Mouse (Mus musculus): ENCODE data around the gene Ercc6l2.

Gene Ercc6l2

GRCm38 (mm10) chr13:63814746-63815681 is at the start of gene Ercc6l2:
Gene Ercc6l2, plus strand, starts transcription at chr13:63815240.
- peak; percentile 100 for DNase-seq (ENCODE audit: low read depth, low spot score)

GRCm38 (mm10) chr13:63766065-63766464 is 49.0 kb upstream of the Ercc6l2 start:
- DNase-seq (ENCODE audit: low read depth, low spot score) = no peak

DNA sequence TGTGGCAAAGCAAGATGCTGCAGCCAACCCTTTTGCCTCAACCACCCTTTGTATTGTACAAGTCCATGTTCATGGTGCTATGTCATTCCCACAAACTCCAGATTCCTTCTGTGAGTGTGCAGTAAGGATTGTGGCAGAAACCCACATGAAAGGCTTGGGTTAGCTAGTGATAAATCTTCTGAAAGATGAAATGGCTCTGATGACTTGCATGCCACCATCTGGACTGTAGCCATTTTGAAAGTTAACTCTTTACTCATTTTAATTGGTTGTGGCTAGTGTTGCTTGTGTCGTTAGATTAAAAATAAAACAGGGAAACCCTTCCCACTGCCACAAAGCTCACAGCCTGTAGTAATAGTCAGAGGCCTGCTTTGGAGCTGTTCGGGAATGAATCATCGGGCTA is 44.0 kb upstream of the Ercc6l2 start:
- no peak for DNase-seq (ENCODE audit: low read depth, low spot score)

GRCm38 (mm10) chr13:63778925-63779324 is 36.1 kb upstream of the Ercc6l2 start:
- DNase-seq (ENCODE audit: low read depth, low spot score) = no peak

GRCm38 (mm10) chr13:63779376-63780291 is 35.4 kb upstream of the Ercc6l2 start:
- DNase-seq (ENCODE audit: low read depth, low spot score) = no peak

GRCm38 (mm10) chr13:63792234-63792831 is 22.7 kb upstream of the Ercc6l2 start:
- DNase-seq (ENCODE audit: low read depth, low spot score) = no peak

- no peak for DNase-seq (ENCODE audit: low read depth, low spot score)
These were observed 21.4 kb upstream of the Ercc6l2 start for GRCm38 (mm10) chr13:63793345-63794308.

DNA sequence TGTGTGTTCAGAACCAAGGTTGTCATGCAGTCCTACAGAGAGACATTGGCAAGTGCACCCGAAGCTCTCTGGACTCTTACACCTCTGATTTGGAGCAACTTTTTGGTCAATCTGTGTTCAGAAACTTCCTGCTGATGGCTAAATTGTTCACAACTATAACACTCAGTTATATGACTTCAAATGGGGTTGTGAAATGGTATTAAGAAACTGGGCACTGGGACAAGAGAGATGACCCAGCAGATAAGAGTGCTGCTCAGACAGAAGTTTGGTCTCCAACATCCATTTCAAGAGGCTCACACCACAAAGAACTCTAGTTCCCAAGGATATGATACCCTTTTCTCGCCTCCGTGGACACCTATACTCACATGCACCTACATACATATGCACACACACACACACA is 16.4 kb upstream of the Ercc6l2 start:
- DNase-seq (ENCODE audit: low read depth, low spot score) = no peak

DNA sequence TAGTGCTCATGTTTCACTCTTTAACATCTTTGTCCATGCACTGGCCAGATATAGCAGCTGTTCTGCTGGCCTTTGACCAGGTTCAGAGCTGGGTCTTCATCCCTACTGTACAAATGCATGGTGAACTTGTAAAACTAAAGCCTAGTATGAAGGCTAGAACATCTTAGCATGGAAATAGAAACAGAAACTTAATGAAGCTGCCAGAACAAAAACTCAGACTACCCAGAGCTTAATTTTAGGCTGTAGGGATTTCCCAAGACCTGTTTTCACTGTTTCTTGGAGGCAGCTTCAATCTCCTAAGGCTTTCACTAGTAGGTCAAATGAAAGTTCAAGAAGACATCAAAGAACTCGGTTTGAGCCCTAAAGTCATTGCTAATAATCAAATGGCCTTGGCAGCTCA is 15.1 kb upstream of the Ercc6l2 start:
- no peak for DNase-seq (ENCODE audit: low read depth, low spot score)

DNA sequence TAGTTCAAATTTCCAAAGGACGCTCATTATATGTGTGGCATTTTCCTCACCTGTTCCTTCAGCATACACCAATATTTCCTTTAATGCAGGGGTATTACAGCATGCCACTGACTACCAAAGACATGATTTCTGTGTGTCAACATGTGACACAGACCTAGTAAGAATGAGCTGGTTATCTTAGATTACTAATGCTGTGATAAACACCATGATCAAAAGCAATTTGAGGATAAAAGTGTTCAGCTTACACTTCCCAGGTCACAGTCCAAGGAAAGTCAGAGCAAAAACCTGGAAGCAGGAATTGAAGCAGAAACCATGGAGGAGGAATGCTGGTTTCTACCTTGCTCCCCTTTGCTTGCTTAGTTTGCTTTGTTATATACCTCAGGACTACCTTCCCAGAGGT is 13.8 kb upstream of the Ercc6l2 start:
- DNase-seq (ENCODE audit: low read depth, low spot score) = no peak

DNA sequence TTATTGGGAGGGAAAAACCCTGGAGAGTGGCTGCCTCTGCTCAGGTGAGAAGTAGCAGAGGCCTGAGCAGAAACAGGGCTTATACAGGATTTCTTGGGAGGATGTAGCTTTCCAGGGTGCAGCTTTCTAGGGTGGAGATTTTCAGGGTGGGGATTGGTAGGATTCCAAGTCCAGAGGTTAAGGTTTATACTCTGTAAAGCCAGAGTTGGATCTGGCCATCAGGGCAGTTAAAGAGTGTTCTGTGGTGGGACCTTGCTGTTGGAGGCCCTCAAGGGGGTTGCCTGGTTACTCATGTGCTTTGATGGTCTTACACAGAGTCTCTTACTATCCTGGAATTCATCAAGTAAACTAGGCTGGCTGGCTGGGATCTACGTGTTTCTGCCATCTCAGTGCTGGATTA is 7.8 kb upstream of the Ercc6l2 start:
- no peak for DNase-seq (ENCODE audit: low read depth, low spot score)

DNA sequence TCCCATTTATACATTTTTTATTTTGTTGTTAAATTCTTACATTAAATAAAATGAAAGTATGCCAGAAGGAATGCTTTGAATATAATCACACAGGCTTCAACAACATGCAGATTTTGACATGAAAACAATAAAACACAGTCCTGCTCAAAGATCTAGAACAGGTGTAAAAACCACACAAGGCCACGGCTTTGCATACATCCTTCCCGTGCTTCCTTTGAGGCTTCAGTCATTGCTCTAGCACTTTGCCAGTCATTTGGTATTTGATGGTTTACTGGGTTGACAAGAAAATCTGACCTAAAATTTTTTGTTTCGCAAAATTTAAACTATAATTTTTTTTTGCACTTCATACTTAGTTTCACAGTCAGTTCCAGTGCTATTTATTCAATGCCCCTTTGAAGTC is 7.1 kb upstream of the Ercc6l2 start:
- DNase-seq (ENCODE audit: low read depth, low spot score) = no peak

DNA sequence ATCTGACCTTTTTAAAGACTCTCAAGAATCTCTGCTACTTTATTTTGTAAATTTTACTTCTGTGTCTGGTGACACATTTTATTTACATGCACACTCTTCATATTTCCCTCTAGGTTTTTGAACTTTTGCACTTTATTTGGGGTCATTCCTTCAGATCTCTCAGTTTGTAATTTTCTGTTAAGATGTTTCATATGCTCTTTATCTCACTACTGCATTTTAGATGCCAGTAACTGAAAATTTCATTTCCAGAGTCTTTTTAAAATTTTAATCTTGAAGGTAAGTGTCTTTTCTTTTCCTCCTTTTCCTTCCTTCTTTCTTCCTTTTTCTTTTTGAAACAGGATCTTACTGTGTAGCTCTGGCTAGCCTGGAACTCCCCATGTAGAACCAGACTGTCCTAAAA is 3.6 kb upstream of the Ercc6l2 start:
- no peak for DNase-seq (ENCODE audit: low read depth, low spot score)

- DNase-seq (ENCODE audit: low read depth, low spot score) = no peak
These were observed 891 bp downstream of the Ercc6l2 start for GRCm38 (mm10) chr13:63815931-63816330.

DNA sequence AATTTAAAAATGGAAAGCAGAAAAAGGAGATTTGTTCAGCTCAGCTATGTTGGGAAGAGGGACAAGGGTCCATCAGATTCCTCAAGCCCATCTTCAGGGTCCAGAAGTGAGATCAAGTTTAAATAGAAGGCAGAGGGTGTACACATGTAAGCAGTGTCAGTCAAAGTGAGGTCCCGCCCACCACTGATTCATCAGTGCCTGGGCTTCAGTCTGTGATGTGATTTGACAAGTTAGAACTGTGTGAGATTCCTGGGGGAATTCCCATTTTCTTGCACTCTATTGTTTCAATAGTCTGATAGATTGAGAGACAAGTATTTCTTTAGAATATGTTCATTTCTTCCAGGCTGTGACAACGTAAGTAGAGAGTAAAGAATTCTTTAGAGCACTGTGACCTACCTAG is 30.7 kb downstream of the Ercc6l2 start:
- no peak for DNase-seq (ENCODE audit: low read depth, low spot score)

DNA sequence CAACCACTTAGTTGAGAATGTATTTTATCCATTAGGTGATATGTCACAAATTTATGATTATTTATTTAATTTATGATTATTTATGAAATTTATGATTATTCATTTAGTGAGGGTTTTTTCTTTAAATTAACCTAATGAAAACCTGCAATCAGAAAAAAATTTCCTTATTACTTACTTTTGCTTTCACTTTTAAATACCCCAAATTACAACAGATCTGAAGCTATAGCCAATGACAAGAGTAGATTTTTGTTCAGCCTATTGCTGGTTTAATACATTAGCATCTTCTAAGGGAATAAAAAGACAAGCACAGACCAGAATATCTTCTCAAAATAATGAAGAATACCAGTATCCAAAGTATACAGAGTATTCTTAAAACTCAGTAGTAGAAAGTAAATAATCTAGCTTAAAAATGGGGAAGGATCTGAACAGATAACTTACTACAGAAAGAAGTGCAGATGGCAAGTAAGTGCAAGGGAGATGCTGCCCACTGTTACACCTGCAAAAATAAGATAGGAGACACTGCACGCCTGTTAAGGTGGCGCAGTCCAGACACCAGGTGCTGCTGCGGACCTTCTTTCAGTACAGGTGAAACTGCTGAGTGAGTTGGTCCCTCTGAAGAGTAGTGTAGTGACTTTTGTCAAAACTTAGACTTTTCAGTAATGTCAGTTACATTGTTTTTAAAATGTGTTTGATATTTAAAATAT is 35.4 kb downstream of the Ercc6l2 start:
- no peak for DNase-seq (ENCODE audit: low read depth, low spot score)

GRCm38 (mm10) chr13:63872585-63873282 is 57.7 kb downstream of the Ercc6l2 start:
- no peak for DNase-seq (ENCODE audit: low read depth, low spot score)

- no peak for DNase-seq (ENCODE audit: low read depth, low spot score)
These were observed 62.1 kb downstream of the Ercc6l2 start for GRCm38 (mm10) chr13:63877138-63877537.

- DNase-seq (ENCODE audit: low read depth, low spot score) = no peak
These were observed 64.2 kb downstream of the Ercc6l2 start for GRCm38 (mm10) chr13:63879105-63879863.

Measured in ZHBTc4 (cell line).